10 mouse cellular contexts compared by ENCODE assay signal in genomic region chr10:79933861-79934260, GRCm38 (mm10). TPM values are rescaled to one million over a fixed set of nuclear protein-coding genes. Genes with fewer than 3 reads are reported as not detected.
DNase-seq lines count a peak whose midpoint lies in the region; TF ChIP-seq lines count a peak whose summit lies in the region.
"Had no signal": no experiment of that assay in that cellular context is flagged by ENCODE, and none has a peak within 500 bp of the region (broad histone marks: within the 10 kb centered on the region; RNA-seq: fewer than 3 reads in every experiment).

No protein-coding gene starts in this region.

- peaks cover 92% of the 10 kb centered on the region for H3K36me3 ChIP-seq in embryonic facial prominence, embryonic 10.5 days (replicated peaks)
- H3K36me3 ChIP-seq in limb, embryonic 10.5 days: peaks cover 92% of the 10 kb centered on the region

- H3K27ac ChIP-seq in layer of hippocampus, adult 2 months: peak overlapping the region; percentile 72; the same call in 1 of the 2 replicates
- peak overlapping the region; percentile 79 for H3K27ac ChIP-seq in embryonic facial prominence, embryonic 10.5 days (replicated peaks)
- H3K27ac ChIP-seq in limb, embryonic 10.5 days: peak overlapping the region; percentile 95

- H3K4me3 ChIP-seq in layer of hippocampus, adult 2 months: no peak overlapping the region
- peak overlapping the region; percentile 42 for H3K4me3 ChIP-seq in embryonic facial prominence, embryonic 10.5 days
- H3K4me3 ChIP-seq in limb, embryonic 10.5 days: peak overlapping the region; percentile 14; the same call in 1 of the 2 replicates

- H3K4me1 ChIP-seq in embryonic facial prominence, embryonic 10.5 days: peaks cover 92% of the 10 kb centered on the region
- peaks cover 99% of the 10 kb centered on the region for H3K4me1 ChIP-seq in limb, embryonic 10.5 days

- DNase-seq in cerebellum, adult 9-11 months: peak; percentile 45
- no peak for DNase-seq in cerebellum, adult 18-20 months
- no peak for DNase-seq in layer of hippocampus, adult 2 months (ENCODE audit: low spot score in 2 of 2)
- DNase-seq in layer of hippocampus, adult 11-12 months (ENCODE audit: low spot score): no peak
- no peak for DNase-seq in embryonic facial prominence, embryonic 10.5 days (ENCODE audit: low spot score)
- DNase-seq in limb, embryonic 10.5 days (ENCODE audit: low spot score): no peak
- no peak for DNase-seq in left cerebral cortex, postnatal 4 days
- DNase-seq in thymus, adult 18-20 months: no peak

- no peaks in the 10 kb centered on the region for H3K27me3 ChIP-seq in embryonic facial prominence, embryonic 10.5 days (replicated peaks; ENCODE audit: low read depth, poor library complexity, severe bottlenecking)
- no peaks in the 10 kb centered on the region for H3K27me3 ChIP-seq in limb, embryonic 10.5 days (ENCODE audit: low read depth, poor library complexity, severe bottlenecking)

- 47% methylated on average over 6 of the region's 6 CpGs for WGBS in embryonic facial prominence, embryonic 10.5 days
- WGBS in limb, embryonic 10.5 days: 76% methylated on average over 6 of the region's 6 CpGs

- H3K9me3 ChIP-seq in embryonic facial prominence, embryonic 10.5 days: no peaks in the 10 kb centered on the region
- H3K9me3 ChIP-seq in limb, embryonic 10.5 days (replicated peaks): no peaks in the 10 kb centered on the region

- intact Hi-C loops in left cerebral cortex, postnatal 4 days (cut with DNase I): no loop called here

- TF ChIP-seq CTCF in layer of hippocampus, adult 2 months (conservative IDR thresholded peaks at IDR 0.05): no peak

RNA-seq across cellular contexts. Expression of gene Arid3a, which starts 7.0 kb away (rescaled TPM):
- 1 to 10 TPM; 7.5 to 8.5 TPM for total RNA-seq in layer of hippocampus, adult 2 months (2021)
- 15.7 and 18.0 TPM in 2 replicates for polyA plus RNA-seq in embryonic facial prominence, embryonic 10.5 days (2016; fragmentation: Nextera tagmentation; extraction: Ambion mirVana)
- 18.2 and 29.4 TPM in 2 replicates for polyA plus RNA-seq in limb, embryonic 10.5 days (2016; fragmentation: Nextera tagmentation; extraction: Ambion mirVana)
- total RNA-seq in left cerebral cortex, postnatal 4 days (2021): 1 to 10 TPM; 6.3 to 9.5 TPM

RNA-seq across cellular contexts. Expression of gene R3hdm4, which starts 12.9 kb away (rescaled TPM):
- total RNA-seq in layer of hippocampus, adult 2 months (2021): 100 to 1,000 TPM; 365 to 385 TPM
- 125 and 136 TPM in 2 replicates for polyA plus RNA-seq in embryonic facial prominence, embryonic 10.5 days (2016; fragmentation: Nextera tagmentation; extraction: Ambion mirVana)
- polyA plus RNA-seq in limb, embryonic 10.5 days (2016; fragmentation: Nextera tagmentation; extraction: Ambion mirVana): 116 and 143 TPM in 2 replicates
- total RNA-seq in left cerebral cortex, postnatal 4 days (2021): 100 to 1,000 TPM; 307 to 309 TPM

RNA-seq across cellular contexts. Expression of gene Kiss1r, which starts 17.1 kb away (rescaled TPM):
- total RNA-seq in layer of hippocampus, adult 2 months (2021): 1 to 10 TPM; 5.6 to 7.1 TPM
- 0.33 and 0.37 TPM in 2 replicates for polyA plus RNA-seq in embryonic facial prominence, embryonic 10.5 days (2016; fragmentation: Nextera tagmentation; extraction: Ambion mirVana)
- polyA plus RNA-seq in limb, embryonic 10.5 days (2016; fragmentation: Nextera tagmentation; extraction: Ambion mirVana): 0.31 and 0.49 TPM in 2 replicates
- total RNA-seq in left cerebral cortex, postnatal 4 days (2021): 1 to 10 TPM; 5.0 to 6.8 TPM

RNA-seq across cellular contexts. Expression of gene Gm26602, which starts 23.2 kb away (rescaled TPM):
- not detected for total RNA-seq in layer of hippocampus, adult 2 months (2021)
- 3.4 TPM in 1 of 2 replicates, not detected in the other for polyA plus RNA-seq in embryonic facial prominence, embryonic 10.5 days (2016; fragmentation: Nextera tagmentation; extraction: Ambion mirVana)
- polyA plus RNA-seq in limb, embryonic 10.5 days (2016; fragmentation: Nextera tagmentation; extraction: Ambion mirVana): not detected in 2 replicates
- total RNA-seq in left cerebral cortex, postnatal 4 days (2021): not detected
- total RNA-seq: adrenal gland, postnatal 14 days had no signal
- polyA plus RNA-seq: lung, adult 2 months had no signal

RNA-seq across cellular contexts. Expression of gene Med16, which starts 25.1 kb away (rescaled TPM):
- total RNA-seq in layer of hippocampus, adult 2 months (2021): 10 to 100 TPM; 57.7 to 59.3 TPM
- polyA plus RNA-seq in embryonic facial prominence, embryonic 10.5 days (2016; fragmentation: Nextera tagmentation; extraction: Ambion mirVana): 63.6 and 68.1 TPM in 2 replicates
- polyA plus RNA-seq in limb, embryonic 10.5 days (2016; fragmentation: Nextera tagmentation; extraction: Ambion mirVana): 63.6 and 67.1 TPM in 2 replicates
- total RNA-seq in left cerebral cortex, postnatal 4 days (2021): 10 to 100 TPM; 56.4 to 59.6 TPM
